Mouse (Mus musculus) CH12.LX (cell line): ENCODE data around the gene Sectm1a. TPM values are rescaled to one million over a fixed set of nuclear protein-coding genes. Genes with fewer than 3 reads are reported as not detected.
A peak's percentile ranks its signal among the peaks of the same experiment; 100 is the strongest.

Experiments used
- DNase-seq: peaks from one replicate; pipeline ENCODE4 v3.0.0-alpha.2; 2013; ENCODE audit errors: extremely low read depth
- H3K27ac ChIP-seq: 2 replicates; pipeline ENCODE4 v1.5.1; 2012; ENCODE audit warnings: low read depth, mild to moderate bottlenecking, control low read depth, moderate library complexity; ENCODE audit not compliant: insufficient read depth
- H3K27me3 ChIP-seq: replicated peaks from 2 replicates; pipeline ENCODE3; 2012; ENCODE audit warnings: inconsistent platforms
- H3K36me3 ChIP-seq, 2 experiments: replicated peaks in 1 of 2; 2 replicates each; pipeline versions ENCODE3 to v1.6.1; 2012; ENCODE audit warnings: inconsistent platforms in 1 of 2, low read length in 1 of 2, mild to moderate bottlenecking in 1 of 2, mixed read lengths in 1 of 2, moderate library complexity in 1 of 2; ENCODE audit not compliant: control insufficient read depth in 1 of 2, insufficient read depth in 1 of 2
- H3K4me1 ChIP-seq, 2 experiments: 2 replicates each; pipeline ENCODE4 v1.6.1; 2012; ENCODE audit warnings: inconsistent platforms in 1 of 2, moderate library complexity in 1 of 2; ENCODE audit not compliant: insufficient read depth in 2 of 2, control insufficient read depth in 1 of 2
- H3K4me2 ChIP-seq: 2 replicates; pipeline ENCODE4 v1.6.1; 2012; ENCODE audit warnings: low read depth, mild to moderate bottlenecking, control low read depth; ENCODE audit not compliant: poor library complexity, insufficient read depth, severe bottlenecking
- H3K4me3 ChIP-seq, 3 experiments: fragments of 150-350 bp in 1 of 3; sonication (generic) in 1 of 3; replicated peaks in 1 of 3; 2 replicates each; pipeline versions ENCODE3 to v1.5.1; 2011 to 2012; ENCODE audit warnings: low read depth in 2 of 3, low read length in 2 of 3, mild to moderate bottlenecking in 2 of 3, moderate library complexity in 2 of 3, control low read depth in 1 of 3, improper control_type of control experiment in 1 of 3, inconsistent platforms in 1 of 3, mixed read lengths in 1 of 3; ENCODE audit not compliant: poor library complexity in 1 of 3
- H3K79me2 ChIP-seq: replicated peaks from 2 replicates; pipeline ENCODE4 v1.6.1; 2012; ENCODE audit warnings: mild to moderate bottlenecking, moderate library complexity; ENCODE audit not compliant: control insufficient read depth, poor library complexity, insufficient read depth, severe bottlenecking; ENCODE audit errors: extremely low read depth
- H3K9ac ChIP-seq: 2 replicates; pipeline ENCODE4 v1.6.1; 2012; ENCODE audit warnings: low read depth, mild to moderate bottlenecking, control low read depth, moderate library complexity; ENCODE audit not compliant: insufficient read depth
- H3K9me3 ChIP-seq: replicated peaks from 2 replicates; pipeline ENCODE3; 2012; ENCODE audit warnings: low read length, inconsistent platforms, mixed read lengths
- BHLHE40 ChIP-seq: IDR thresholded peaks from 2 replicates; pipeline ENCODE4 v1.6.1; 2011; ENCODE audit warnings: mild to moderate bottlenecking, low read depth, low read length, improper control_type of control experiment
- CHD2 ChIP-seq: IDR thresholded peaks from 2 replicates; pipeline ENCODE4 v1.6.1; 2011; ENCODE audit warnings: low read length, improper control_type of control experiment
- CTCF ChIP-seq, 2 experiments: IDR thresholded peaks in 1 of 2; conservative IDR thresholded peaks in 1 of 2; 2 replicates each; pipeline ENCODE4 v1.5.1; 2011 to 2012; ENCODE audit warnings: low read depth in 2 of 2, low read length in 2 of 2, improper control_type of control experiment in 1 of 2, inconsistent platforms in 1 of 2, mild to moderate bottlenecking in 1 of 2, moderate library complexity in 1 of 2
- E2F4 ChIP-seq: IDR thresholded peaks from 2 replicates; pipeline ENCODE4 v1.6.1; 2011; ENCODE audit warnings: low read depth, low read length, improper control_type of control experiment; ENCODE audit not compliant: insufficient replicate concordance
- ELF1 ChIP-seq: IDR thresholded peaks from 2 replicates; pipeline ENCODE4 v1.6.1; 2014; ENCODE audit warnings: low read depth, mild to moderate bottlenecking, inconsistent platforms, low read length, improper control_type of control experiment
- EP300 ChIP-seq: IDR thresholded peaks from 2 replicates; pipeline ENCODE4 v1.6.1; 2011; ENCODE audit warnings: low read length, improper control_type of control experiment
- ETS1 ChIP-seq: conservative IDR thresholded peaks from 2 replicates; pipeline ENCODE4 v1.6.1; 2012; ENCODE audit warnings: low read depth, mild to moderate bottlenecking, inconsistent platforms, low read length, improper control_type of control experiment, moderate library complexity
- HCFC1 ChIP-seq: IDR thresholded peaks from 2 replicates; pipeline ENCODE4 v1.6.1; 2012; ENCODE audit warnings: low read depth, mild to moderate bottlenecking, inconsistent platforms, low read length, improper control_type of control experiment
- IRF4 ChIP-seq: IDR thresholded peaks from 2 replicates; pipeline ENCODE4 v1.6.1; 2014; ENCODE audit warnings: low read depth, mild to moderate bottlenecking, inconsistent platforms, low read length, improper control_type of control experiment
- JUND ChIP-seq: conservative IDR thresholded peaks from 2 replicates; pipeline ENCODE4 v1.6.1; 2011; ENCODE audit warnings: low read depth, low read length, improper control_type of control experiment
- KAT2A ChIP-seq: IDR thresholded peaks from 2 replicates; pipeline ENCODE4 v1.6.1; 2012; ENCODE audit warnings: low read length, improper control_type of control experiment, inconsistent platforms; ENCODE audit not compliant: insufficient replicate concordance
- MAFK ChIP-seq: IDR thresholded peaks from 2 replicates; pipeline ENCODE4 v1.6.1; 2011; ENCODE audit warnings: low read length, improper control_type of control experiment; ENCODE audit not compliant: insufficient replicate concordance
- MAX ChIP-seq: IDR thresholded peaks from 2 replicates; pipeline ENCODE4 v1.6.1; 2011; ENCODE audit warnings: low read length, improper control_type of control experiment
- MEF2A ChIP-seq: IDR thresholded peaks from 2 replicates; pipeline ENCODE4 v1.6.1; 2014; ENCODE audit warnings: low read depth, mild to moderate bottlenecking, inconsistent platforms, low read length, improper control_type of control experiment, borderline replicate concordance
- MXI1 ChIP-seq: IDR thresholded peaks from 2 replicates; pipeline ENCODE4 v1.6.1; 2011; ENCODE audit warnings: mild to moderate bottlenecking, low read depth, low read length, improper control_type of control experiment
- MYC ChIP-seq: IDR thresholded peaks from 2 replicates; pipeline ENCODE4 v1.6.1; 2011; ENCODE audit warnings: low read depth, mild to moderate bottlenecking, improper control_type of control experiment, low read length
- NELFE ChIP-seq: IDR thresholded peaks from 2 replicates; pipeline ENCODE4 v1.6.1; 2011; ENCODE audit warnings: low read depth, low read length, improper control_type of control experiment
- NRF1 ChIP-seq: IDR thresholded peaks from 2 replicates; pipeline ENCODE4 v1.6.1; 2014; ENCODE audit warnings: low read depth, mild to moderate bottlenecking, inconsistent platforms, low read length, improper control_type of control experiment, moderate library complexity
- PAX5 ChIP-seq: IDR thresholded peaks from 2 replicates; pipeline ENCODE4 v1.6.1; 2012; ENCODE audit warnings: low read length, inconsistent platforms, mixed read lengths
- POLR2A ChIP-seq: IDR thresholded peaks from 2 replicates; pipeline ENCODE4 v1.6.1; 2011; ENCODE audit warnings: low read depth, mild to moderate bottlenecking, improper control_type of control experiment, low read length
- RAD21 ChIP-seq: IDR thresholded peaks from 2 replicates; pipeline ENCODE4 v1.6.1; 2011; ENCODE audit warnings: low read depth, mild to moderate bottlenecking, low read length, improper control_type of control experiment, moderate library complexity
- RCOR1 ChIP-seq: conservative IDR thresholded peaks from 2 replicates; pipeline ENCODE4 v1.6.1; 2012; ENCODE audit warnings: low read depth, mild to moderate bottlenecking, inconsistent platforms, low read length, improper control_type of control experiment
- SIN3A ChIP-seq: IDR thresholded peaks from 2 replicates; pipeline ENCODE4 v1.6.1; 2012; ENCODE audit warnings: low read length, improper control_type of control experiment, inconsistent platforms
- SMC3 ChIP-seq: IDR thresholded peaks from 2 replicates; pipeline ENCODE4 v1.6.1; 2011; ENCODE audit warnings: low read depth, low read length, improper control_type of control experiment
- TBP ChIP-seq: conservative IDR thresholded peaks from 2 replicates; pipeline ENCODE4 v1.6.1; 2011; ENCODE audit warnings: low read depth, low read length, improper control_type of control experiment
- TCF12 ChIP-seq: IDR thresholded peaks from 2 replicates; pipeline ENCODE4 v1.6.1; 2014; ENCODE audit warnings: low read depth, mild to moderate bottlenecking, inconsistent platforms, low read length, improper control_type of control experiment
- UBTF ChIP-seq: IDR thresholded peaks from 2 replicates; pipeline ENCODE4 v1.6.1; 2012; ENCODE audit warnings: low read depth, mild to moderate bottlenecking, inconsistent platforms, low read length, improper control_type of control experiment, moderate library complexity
- USF1 ChIP-seq: IDR thresholded peaks from 2 replicates; pipeline ENCODE4 v1.6.1; 2014; ENCODE audit warnings: low read depth, mild to moderate bottlenecking, inconsistent platforms, low read length, improper control_type of control experiment
- USF2 ChIP-seq: conservative IDR thresholded peaks from 2 replicates; pipeline ENCODE4 v1.6.1; 2011; ENCODE audit warnings: low read depth, low read length, improper control_type of control experiment
- ZC3H11A ChIP-seq: IDR thresholded peaks from 2 replicates; pipeline ENCODE4 v1.6.1; 2012; ENCODE audit warnings: low read depth, mild to moderate bottlenecking, inconsistent platforms, low read length, improper control_type of control experiment
- ZKSCAN1 ChIP-seq: IDR thresholded peaks from 2 replicates; pipeline ENCODE4 v1.6.1; 2012; ENCODE audit warnings: low read depth, inconsistent platforms, low read length, improper control_type of control experiment, borderline replicate concordance
- ZNF384 ChIP-seq: IDR thresholded peaks from 2 replicates; pipeline ENCODE4 v1.6.1; 2012; ENCODE audit warnings: low read depth, low read length, improper control_type of control experiment, inconsistent platforms
- dilution Hi-C: fragments of 300-500 bp; cut with MboI; formaldehyde crosslinking; loops from 2 replicates; pipeline ENCODE4 v1.14.3; 2020; ENCODE audit warnings: low sequenced_read_pairs; ENCODE audit not compliant: extremely low pct_unique_long_range_greater_than_20kb, extremely low pct_ligation_motif_present
- in situ Hi-C: fragments of 300-500 bp; cut with MboI; formaldehyde crosslinking; loops from 3 replicates; pipeline ENCODE4 v1.14.3; 2019; ENCODE audit warnings: low sequenced_read_pairs, low pct_ligation_motif_present, low pct_unique_long_range_greater_than_20kb, mixed read lengths
- polyA plus RNA-seq: library from polyadenylated mRNA; unstranded; fragments of >175 nt; gene quantifications from 2 replicates; pipeline ENCODE4 v1.2.1, GENCODE M21; 2012; ENCODE audit warnings: low read depth; ENCODE audit not compliant: insufficient read length
- total RNA-seq, 2 experiments: library from RNA; depleted of rRNA; stranded (reverse); fragments of 300-350 nt in 1 of 2; fragments of >200 nt in 1 of 2; gene quantifications; 2 replicates each; pipeline ENCODE4 v1.2.3; 2012 to 2014

Sectm1a gene
- total and polyA plus RNA-seq, 3 experiments, result 0.08 TPM; not detected in 2

GRCm38 (mm10) chr11:121041636-121042035, 39.4 kb downstream of the Sectm1a start:
- in situ Hi-C loops, result no loop called here
- H3K4me3 ChIP-seq, result no peak overlapping the region
- no peaks in the 10 kb centered on the region for H3K36me3 ChIP-seq
- no peak for TF ChIP-seq PAX5
- no peak for TF ChIP-seq ZKSCAN1
- no peak for TF ChIP-seq TBP
- TF ChIP-seq HCFC1, result no peak
- TF ChIP-seq IRF4, result no peak
- TF ChIP-seq E2F4, result no peak
- no peak for TF ChIP-seq RCOR1
- TF ChIP-seq TCF12, result peak; percentile 38; the same call in 1 of the 2 replicates
- TF ChIP-seq CHD2, result no peak
- TF ChIP-seq ZC3H11A, result no peak
- TF ChIP-seq RAD21, result no peak
- 0 out of 2 replicates have a peak, but pooled peaks have one; percentile 45 for TF ChIP-seq BHLHE40
- no peak for TF ChIP-seq MXI1
- no peak for TF ChIP-seq UBTF
- TF ChIP-seq ETS1, result peak; percentile 82
- TF ChIP-seq EP300, result peak; percentile 31; the same call in 1 of the 2 replicates
- 0 out of 2 replicates have a peak, but pooled peaks have one; percentile 8 for TF ChIP-seq SIN3A
- no peak for TF ChIP-seq USF2
- no peak for TF ChIP-seq MAX
- no peak for TF ChIP-seq POLR2A
- peak; percentile 57; the same call in 1 of the 2 replicates for TF ChIP-seq MEF2A
- TF ChIP-seq MYC, result no peak
- TF ChIP-seq ZNF384, result peak; percentile 88
- H3K27ac ChIP-seq, result no peak overlapping the region
- H3K79me2 ChIP-seq, result no peaks in the 10 kb centered on the region
- H3K9ac ChIP-seq, result no peak overlapping the region
- peaks cover 0 to 42% of the 10 kb centered on the region in 2 experiments; a peak in 3 of 4 replicates for H3K4me1 ChIP-seq
- H3K9me3 ChIP-seq, result no peaks in the 10 kb centered on the region
- DNase-seq, result no peak
- dilution Hi-C loops, result no loop called here
- H3K4me2 ChIP-seq, result no peak overlapping the region
- H3K27me3 ChIP-seq, result peaks cover 8% of the 10 kb centered on the region

GRCm38 (mm10) chr11:121041212-121041611, 39.8 kb downstream of the Sectm1a start:
- dilution Hi-C loops, result no loop called here
- no peaks in the 10 kb centered on the region for H3K79me2 ChIP-seq
- H3K27me3 ChIP-seq, result peaks cover 8% of the 10 kb centered on the region
- no peaks in the 10 kb centered on the region for H3K9me3 ChIP-seq
- peak; percentile 89 for DNase-seq
- no peaks in the 10 kb centered on the region for H3K36me3 ChIP-seq
- H3K4me2 ChIP-seq, result no peak overlapping the region
- in situ Hi-C loops, result no loop called here
- H3K27ac ChIP-seq, result no peak overlapping the region
- H3K4me3 ChIP-seq, result no peak overlapping the region
- no peak overlapping the region for H3K9ac ChIP-seq
- peaks cover 0 to 42% of the 10 kb centered on the region in 2 experiments; a peak in 3 of 4 replicates for H3K4me1 ChIP-seq
- TF ChIP-seq SMC3 (peak; percentile 91), CTCF (conservative IDR thresholded peaks at IDR 0.05 in 1 of 2, IDR thresholded peaks at IDR 0.05 in 1 of 2; ENCODE audit: low read depth in 2 of 2, low read length in 2 of 2) (peak; percentile 84 to 99; a peak in 3 of 4 replicates), TBP (no peak), MYC (0 out of 2 replicates have a peak, but pooled peaks have one; percentile 32), MEF2A (peak; percentile 30), MAX (no peak), NELFE (peak; percentile 51; the same call in 1 of the 2 replicates), JUND (0 out of 2 replicates have a peak, but pooled peaks have one; percentile 52), MAFK (0 out of 2 replicates have a peak, but pooled peaks have one; percentile 29), USF2 (no peak), KAT2A (0 out of 2 replicates have a peak, but pooled peaks have one; percentile 32), ELF1 (no peak), ZC3H11A (peak; percentile 60), USF1 (no peak), IRF4 (0 out of 2 replicates have a peak, but pooled peaks have one; percentile 33), HCFC1 (no peak), UBTF (no peak), PAX5 (no peak), NRF1 (no peak), POLR2A (no peak), EP300 (no peak)
